Mouse (Mus musculus) neural tube, embryonic 13.5 days (tissue): ENCODE measurements at regions not wholly inside any gene's neighbourhood (a gene's known extent, or its start where the extent isn't known, plus 50 kb on each side); places are given as distances from the start of the nearest gene placed in this dataset.

ENCODE experiments used
- ATAC-seq: fragments of 200-750 bp; cut with Nextera tagmentation; 2 replicates; pipeline ENCODE4 v1.8.0; 2017; ENCODE audit warnings: low read depth, mild to moderate bottlenecking, moderate TSS enrichment, moderate library complexity
- H3K27ac ChIP-seq: fragments of 300-500 bp; sonication (generic); replicated peaks from 2 replicates; pipeline ENCODE4 v1.5.1; 2015; ENCODE audit warnings: moderate library complexity, mild to moderate bottlenecking, inconsistent platforms
- H3K27me3 ChIP-seq: fragments of 300-500 bp; sonication (generic); 2 replicates; pipeline ENCODE4 v1.6.1; 2015; ENCODE audit warnings: mild to moderate bottlenecking, inconsistent platforms
- H3K36me3 ChIP-seq: fragments of 300-500 bp; sonication (generic); 2 replicates; pipeline ENCODE4 v1.6.1; 2015; ENCODE audit warnings: mild to moderate bottlenecking, inconsistent platforms
- H3K4me1 ChIP-seq: fragments of 300-500 bp; sonication (generic); replicated peaks from 2 replicates; pipeline ENCODE4 v1.6.1; 2015; ENCODE audit warnings: inconsistent platforms
- H3K4me2 ChIP-seq: fragments of 300-500 bp; sonication (generic); 2 replicates; pipeline ENCODE4 v1.6.1; 2015; ENCODE audit warnings: inconsistent platforms, mild to moderate bottlenecking, moderate library complexity
- H3K4me3 ChIP-seq: fragments of 300-500 bp; sonication (generic); 2 replicates; pipeline ENCODE4 v1.5.1; 2015; ENCODE audit warnings: mild to moderate bottlenecking, inconsistent platforms
- H3K9ac ChIP-seq: fragments of 300-500 bp; sonication (generic); 2 replicates; pipeline ENCODE4 v1.6.1; 2015; ENCODE audit warnings: moderate library complexity, mild to moderate bottlenecking, inconsistent platforms
- H3K9me3 ChIP-seq: fragments of 300-500 bp; sonication (generic); 2 replicates; pipeline ENCODE4 v1.6.1; 2016; ENCODE audit warnings: inconsistent platforms
- WGBS: fragments of 180-500 bp; shearing (Covaris S2); methylation state at CpG from one replicate; pipeline ENCODE4 v1.1.7; 2015; 5-methylcytosine and 5-hydroxymethylcytosine counted together

DNA sequence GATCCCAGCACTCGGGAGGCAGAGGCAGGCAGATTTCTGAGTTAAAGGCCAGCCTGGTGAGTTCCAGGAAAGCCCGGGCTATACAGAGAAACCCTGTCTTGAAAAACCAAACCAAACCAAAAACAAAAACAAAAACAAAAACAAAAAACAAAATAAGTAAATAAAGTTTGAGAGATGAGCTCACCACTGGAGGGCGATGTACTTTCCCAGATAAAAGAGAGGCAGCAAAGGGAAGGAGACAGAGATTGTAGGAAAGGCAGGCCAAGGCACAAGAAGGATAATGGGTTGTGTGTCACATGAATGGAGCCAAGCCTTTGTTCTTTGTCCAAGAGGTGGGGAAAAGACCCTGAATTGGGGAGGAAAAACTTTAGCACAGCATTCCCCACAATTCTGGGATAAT is 67.6 kb upstream of the Tmem92 start:
- Histone ChIP-seq H3K9ac (no peak overlapping the region), H3K4me2 (no peak overlapping the region), H3K27ac (no peak overlapping the region), H3K36me3 (no peaks in the 10 kb centered on the region), H3K4me1 (no peaks in the 10 kb centered on the region), H3K27me3 (no peaks in the 10 kb centered on the region), H3K9me3 (no peaks in the 10 kb centered on the region), H3K4me3 (no peak overlapping the region)
- no peak for ATAC-seq
- WGBS, result 88% methylated on average over 3 of the region's 3 CpGs

DNA sequence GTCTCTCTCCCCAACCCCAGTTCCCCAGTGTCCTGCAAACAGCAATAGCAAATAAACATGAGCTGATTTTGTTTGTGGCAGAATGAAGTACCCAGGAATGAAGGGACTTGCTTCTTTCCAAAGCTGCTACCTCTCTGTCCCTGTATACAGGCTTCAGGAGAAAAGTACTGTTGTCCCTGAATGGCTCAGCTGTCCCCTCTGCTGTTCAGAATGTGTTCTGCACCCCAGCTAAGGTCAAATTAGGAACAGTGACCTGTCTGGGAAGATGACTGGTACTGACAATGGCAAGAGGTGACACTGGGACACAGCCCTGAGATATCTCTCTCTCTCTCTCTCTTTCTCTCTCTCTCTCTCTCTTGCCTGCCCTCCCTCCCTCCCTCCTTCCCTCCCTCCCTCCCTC is 56.6 kb upstream of the Tmem92 start:
- ATAC-seq, result no peak
- H3K27ac ChIP-seq, result no peak overlapping the region
- no peaks in the 10 kb centered on the region for H3K4me1 ChIP-seq
- H3K4me2 ChIP-seq, result no peak overlapping the region
- no peaks in the 10 kb centered on the region for H3K27me3 ChIP-seq
- no peaks in the 10 kb centered on the region for H3K9me3 ChIP-seq
- no peak overlapping the region for H3K9ac ChIP-seq
- no peak overlapping the region for H3K4me3 ChIP-seq
- H3K36me3 ChIP-seq, result no peaks in the 10 kb centered on the region

GRCm38 (mm10) chr11:94838140-94838539 is 55.6 kb upstream of the Tmem92 start:
- no peak overlapping the region for H3K9ac ChIP-seq
- WGBS, result 67% methylated on average over 3 of the region's 3 CpGs
- no peak for ATAC-seq
- no peaks in the 10 kb centered on the region for H3K4me1 ChIP-seq
- H3K9me3 ChIP-seq, result no peaks in the 10 kb centered on the region
- H3K36me3 ChIP-seq, result no peaks in the 10 kb centered on the region
- no peaks in the 10 kb centered on the region for H3K27me3 ChIP-seq
- H3K4me3 ChIP-seq, result no peak overlapping the region
- no peak overlapping the region for H3K4me2 ChIP-seq
- H3K27ac ChIP-seq, result no peak overlapping the region

GRCm38 (mm10) chr11:94836347-94836746 is 53.8 kb upstream of the Tmem92 start:
- no peaks in the 10 kb centered on the region for H3K36me3 ChIP-seq

DNA sequence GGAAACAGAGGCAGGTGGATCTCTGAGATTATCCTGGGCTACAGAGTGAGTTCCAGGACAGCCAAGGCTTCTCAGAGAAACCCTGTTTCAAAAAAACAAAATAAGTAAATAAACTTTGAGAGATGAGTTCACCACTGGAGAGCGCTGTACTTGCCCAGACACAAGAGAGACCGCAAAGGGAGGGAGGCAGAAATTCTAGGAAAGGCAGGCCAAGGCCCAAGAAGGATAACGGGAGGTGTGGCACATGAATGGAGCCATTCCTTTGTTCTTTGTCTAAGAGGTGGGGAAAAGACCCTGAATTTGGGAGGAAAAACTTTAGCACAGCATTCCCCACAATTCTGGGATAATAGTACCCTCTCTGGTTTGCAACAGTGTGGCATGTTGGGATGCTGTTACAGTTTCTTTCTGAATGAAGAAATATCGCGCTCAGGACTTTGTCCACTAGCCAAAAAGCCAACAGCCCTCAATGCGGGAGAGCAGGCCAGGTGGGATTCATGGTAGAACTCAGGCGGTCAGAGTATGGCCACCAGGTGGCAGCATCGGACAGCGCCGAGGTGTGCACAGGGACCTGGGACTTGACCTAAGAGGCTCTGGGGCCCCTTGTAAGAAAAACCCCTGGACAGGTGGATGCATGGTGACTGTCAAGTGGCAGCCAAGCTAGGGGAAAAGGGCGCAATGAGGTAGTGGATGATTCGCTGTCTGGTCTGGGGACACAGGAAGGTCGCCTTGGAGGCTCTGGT is 49.9 kb upstream of the Tmem92 start:
- H3K9me3 ChIP-seq, result no peaks in the 10 kb centered on the region
- H3K4me2 ChIP-seq, result no peak overlapping the region
- 33% methylated on average over 13 of the region's 13 CpGs for WGBS
- H3K27ac ChIP-seq, result no peak overlapping the region
- H3K9ac ChIP-seq, result no peak overlapping the region
- no peaks in the 10 kb centered on the region for H3K4me1 ChIP-seq
- no peak for ATAC-seq
- no peak overlapping the region for H3K4me3 ChIP-seq
- H3K36me3 ChIP-seq, result no peaks in the 10 kb centered on the region
- H3K27me3 ChIP-seq, result no peaks in the 10 kb centered on the region; the same call in 1 of the 2 replicates

More at GRCm38 (mm10) chr11:94836347-94836746, 53.8 kb upstream of the Tmem92 start:
- no peaks in the 10 kb centered on the region for H3K4me1 ChIP-seq
- no peak overlapping the region for H3K4me3 ChIP-seq
- no peak for ATAC-seq
- H3K27me3 ChIP-seq, result no peaks in the 10 kb centered on the region; the same call in 1 of the 2 replicates
- H3K27ac ChIP-seq, result no peak overlapping the region
- no peak overlapping the region for H3K9ac ChIP-seq
- no peak overlapping the region for H3K4me2 ChIP-seq
- H3K9me3 ChIP-seq, result no peaks in the 10 kb centered on the region
